Mouse (Mus musculus) layer of hippocampus, postnatal 14 days (tissue): ENCODE results near the gene Gm16451. TPM values are rescaled to one million over a fixed set of nuclear protein-coding genes. Genes with fewer than 3 reads are reported as not detected.
"Not testable (repeated sequence)": the region's sequence is repeated elsewhere in the genome, so short reads cannot be mapped to it uniquely, and the experiment has no call there.

Experiments
- DNase-seq, 2 experiments: peaks; one replicate each; pipeline ENCODE4 v3.0.0; 2021 to 2022; ENCODE audit warnings: low spot score in 2 of 2, mixed read lengths in 1 of 2
- long read RNA-seq, 2 experiments: library from polyadenylated mRNA; stranded (forward); transcript quantifications; one replicate each; pipeline ENCODE4 v2.0.0; 2021
- total RNA-seq, 2 experiments: library from RNA; stranded (reverse); gene quantifications; 2 replicates each; pipeline ENCODE4 v1.2.3; 2021

Gm16451 gene
- not detected for total RNA-seq
- long read RNA-seq, experiment 1: 0 reads
- long read RNA-seq, experiment 2: 0 reads

GRCm38 (mm10) chr7:22118145-22118544 lies at the start of gene Gm16451:
Gene Gm16451 (minus strand): TSS chr7:22118245.
- DNase-seq: not testable (repeated sequence)

DNA sequence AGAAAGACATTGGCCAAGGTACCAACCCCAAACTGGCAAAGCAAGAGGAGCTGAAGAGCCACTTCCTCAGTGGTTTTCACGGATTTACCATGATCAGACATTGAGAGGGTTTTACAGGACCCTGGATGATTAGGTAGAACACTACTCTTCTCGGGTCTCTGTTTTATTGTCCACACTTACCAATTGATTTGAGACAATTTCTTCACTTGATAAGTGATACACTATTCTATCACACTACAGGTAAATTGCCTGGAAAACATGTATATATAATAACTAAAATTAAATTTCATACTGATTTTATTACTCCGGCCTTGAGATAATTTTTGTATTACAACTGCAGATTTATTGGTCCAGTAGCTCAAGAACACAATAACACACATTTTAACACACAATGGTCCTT lies 45.9 kb upstream of the Gm16451 start, which contains the start of gene Vmn1r142:
Gene Vmn1r142, minus strand, starts transcription at position 101 of the 400 bp plus-strand sequence.
- DNase-seq: not testable (repeated sequence)

DNA sequence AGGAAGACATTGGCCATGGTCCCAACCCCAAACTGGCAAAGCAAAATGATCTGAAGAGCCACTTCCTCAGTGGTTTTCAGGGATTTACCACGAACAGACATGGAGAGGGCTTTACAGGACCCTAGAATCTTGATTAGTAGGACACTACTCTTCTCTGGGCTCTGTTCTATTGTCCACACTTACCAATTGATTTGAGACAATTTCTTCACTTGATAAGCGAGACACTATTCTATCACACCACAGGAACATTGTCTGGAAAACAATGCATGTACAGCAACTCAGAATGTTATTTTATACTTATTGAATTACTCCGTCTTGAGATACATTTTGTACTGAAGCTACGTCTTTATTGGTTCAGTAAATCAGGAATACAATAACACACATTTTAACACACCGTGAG lies 16.6 kb upstream of the Gm16451 start, which contains the start of gene Gm10666:
Gene Gm10666, minus strand, starts transcription at position 101 of the 400 bp plus-strand sequence.
- DNase-seq: not testable (repeated sequence)

DNA sequence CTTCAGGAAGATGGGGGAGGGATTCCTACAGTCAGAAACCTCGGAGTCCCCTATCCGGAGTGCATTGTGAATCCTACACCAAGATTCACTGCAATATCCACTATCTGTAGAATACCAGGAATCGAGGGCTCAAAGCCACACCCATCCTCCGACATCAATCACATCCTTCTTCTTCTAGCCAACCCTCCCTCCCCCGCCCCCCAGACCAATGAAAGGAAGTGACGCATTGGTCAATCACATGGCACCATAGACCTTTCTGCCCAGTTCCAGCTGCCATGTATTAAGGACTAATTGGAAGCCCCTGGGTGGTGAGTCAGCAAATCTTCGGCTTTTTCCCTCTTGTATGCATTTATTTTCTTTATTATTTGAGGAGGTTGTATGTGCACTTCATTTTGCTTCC lies 49.3 kb downstream of the Gm16451 start, which contains the start of gene Vmn1r139:
Gene Vmn1r139, plus strand, starts transcription at position 301 of the 400 bp plus-strand sequence.
- not testable (repeated sequence) for DNase-seq

Other genes starting within 250 kb of the Gm16451 start
- not detected for gene Gm5891, start 197.0 kb downstream of the Gm16451 start, total RNA-seq
- not detected for gene Vmn1r137, start 123.7 kb downstream of the Gm16451 start, total RNA-seq
- gene Vmn1r138, start 89.3 kb downstream of the Gm16451 start, total RNA-seq: not detected
- not detected for gene Gm6176, start 61.9 kb downstream of the Gm16451 start, total RNA-seq
- gene Vmn1r139, start 49.2 kb downstream of the Gm16451 start, total RNA-seq: not detected
- gene Gm10666, start 16.5 kb upstream of the Gm16451 start, total RNA-seq: not detected
- gene Vmn1r142, start 45.8 kb upstream of the Gm16451 start, total RNA-seq: not detected
- not detected for gene Vmn1r143, start 71.1 kb upstream of the Gm16451 start, total RNA-seq
- gene Gm8653, start 83.0 kb upstream of the Gm16451 start, total RNA-seq: not detected
- gene Gm8453, start 111.2 kb upstream of the Gm16451 start, total RNA-seq: not detected
- gene Gm4187, start 211.5 kb upstream of the Gm16451 start, total RNA-seq: not detected